19 mouse cellular contexts compared by ENCODE assay signal in the genomic region with DNA sequence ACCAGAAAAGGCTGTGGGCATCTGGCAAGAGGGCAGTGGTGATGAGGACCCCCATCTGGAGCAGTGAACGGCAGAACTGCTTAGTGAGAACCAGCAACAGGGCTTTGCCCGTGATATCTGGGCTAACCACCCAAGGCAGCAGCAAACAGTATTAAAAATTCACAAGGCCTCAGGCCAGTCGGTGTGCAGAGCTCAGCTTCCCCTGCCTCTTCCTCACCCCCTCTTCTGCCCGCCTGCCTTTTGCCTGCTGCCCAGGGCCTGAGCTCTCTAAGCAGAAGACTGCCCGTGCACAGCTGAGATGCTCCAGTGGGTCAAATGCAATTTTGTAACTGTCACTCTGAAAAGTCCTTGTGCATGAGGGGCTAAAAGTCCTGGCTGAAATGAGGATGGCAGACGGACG.
DNase-seq lines count a peak whose midpoint lies in the region; ATAC-seq and TF ChIP-seq lines count a peak whose summit lies in the region.
"Had no signal": no experiment of that assay in that cellular context is flagged by ENCODE, and none has a peak within 500 bp of the region (broad histone marks: within the 10 kb centered on the region; RNA-seq: fewer than 3 reads in every experiment).

No protein-coding gene starts in this region.

- H3K9ac ChIP-seq in heart, embryonic 12.5 days = no peak overlapping the region
- no peak overlapping the region for H3K9ac ChIP-seq in midbrain, embryonic 12.5 days (replicated peaks)
- H3K9ac ChIP-seq in midbrain, embryonic 11.5 days (ENCODE audit: low read length) = no peak overlapping the region
- peak overlapping the region; percentile 47 for H3K9ac ChIP-seq in liver, embryonic 14.5 days (replicated peaks)
- H3K9ac ChIP-seq in midbrain, embryonic 16.5 days (ENCODE audit: low read depth, low read length) = 0 out of 2 replicates have a peak overlapping the region, but pooled peaks have one; percentile 11
- H3K9ac ChIP-seq: forebrain, postnatal 0 days; intestine, embryonic 15.5 days had no signal

- no peak for TF ChIP-seq CTCF in liver, embryonic 14.5 days (IDR thresholded peaks at IDR 0.05; ENCODE audit: low read depth)

- DNase-seq in heart, postnatal 36 days = no peak
- DNase-seq in midbrain, embryonic 11.5 days (ENCODE audit: low spot score, missing footprints) = no peak
- no peak for DNase-seq in liver, embryonic 14.5 days (ENCODE audit: low read depth in 3 of 3, low spot score in 3 of 3)
- DNase-seq in cerebellum, postnatal 36 days = no peak
- DNase-seq in thymus, postnatal 0 days (ENCODE audit: low spot score) = no peak
- DNase-seq: adrenal gland, adult 8-10 months; cerebellum, adult 11 months; cerebellum, postnatal 25 days; forebrain, postnatal 0 days; heart, postnatal 10 days; lung, adult 2 months; lung, postnatal 36 days; right cerebral cortex, adult 18-20 months had no signal

- peaks cover 8% of the 10 kb centered on the region; the same call in 1 of the 2 replicates for H3K9me3 ChIP-seq in heart, embryonic 12.5 days (replicated peaks)
- 0 out of 2 replicates have a peak, but pooled peaks cover 2% of the 10 kb centered on the region for H3K9me3 ChIP-seq in midbrain, embryonic 12.5 days
- no peaks in the 10 kb centered on the region for H3K9me3 ChIP-seq in midbrain, embryonic 11.5 days (ENCODE audit: control insufficient read depth, low read length)
- no peaks in the 10 kb centered on the region for H3K9me3 ChIP-seq in liver, embryonic 14.5 days (ENCODE audit: control insufficient read depth, low read length)
- H3K9me3 ChIP-seq in midbrain, embryonic 16.5 days (replicated peaks; ENCODE audit: control insufficient read depth, low read length, poor library complexity, severe bottlenecking) = no peaks in the 10 kb centered on the region
- H3K9me3 ChIP-seq: embryonic facial prominence, embryonic 10.5 days; intestine, embryonic 15.5 days had no signal

- H3K36me3 ChIP-seq in heart, embryonic 12.5 days = no peaks in the 10 kb centered on the region
- peaks cover 5% of the 10 kb centered on the region; the same call in 1 of the 2 replicates for H3K36me3 ChIP-seq in midbrain, embryonic 12.5 days
- no peaks in the 10 kb centered on the region for H3K36me3 ChIP-seq in midbrain, embryonic 11.5 days (ENCODE audit: control insufficient read depth, insufficient read depth, low read length)
- no peaks in the 10 kb centered on the region for H3K36me3 ChIP-seq in liver, embryonic 14.5 days (replicated peaks; ENCODE audit: control insufficient read depth, insufficient read depth, low read depth)
- peaks cover 4% of the 10 kb centered on the region; the same call in 1 of the 2 replicates for H3K36me3 ChIP-seq in midbrain, embryonic 16.5 days (ENCODE audit: control insufficient read depth, insufficient read depth, low read length)
- H3K36me3 ChIP-seq: embryonic facial prominence, embryonic 10.5 days; intestine, embryonic 15.5 days had no signal

- no peak for ATAC-seq in heart, embryonic 12.5 days (ENCODE audit: insufficient number of reproducible peaks, low FRiP score)
- no peak for ATAC-seq in midbrain, embryonic 12.5 days (ENCODE audit: low FRiP score, low read depth)
- no peak for ATAC-seq in midbrain, embryonic 11.5 days (ENCODE audit: low FRiP score)
- peak; percentile 2; the same call in 1 of the 2 replicates for ATAC-seq in liver, embryonic 14.5 days (ENCODE audit: insufficient read depth)
- ATAC-seq in midbrain, embryonic 16.5 days = peak; percentile 40; the same call in 1 of the 2 replicates
- ATAC-seq: forebrain, postnatal 0 days had no signal

- peaks cover 25% of the 10 kb centered on the region for H3K4me1 ChIP-seq in heart, embryonic 12.5 days (replicated peaks)
- peaks cover 5% of the 10 kb centered on the region; the same call in 1 of the 2 replicates for H3K4me1 ChIP-seq in midbrain, embryonic 12.5 days
- H3K4me1 ChIP-seq in midbrain, embryonic 11.5 days (ENCODE audit: control insufficient read depth, insufficient read depth, low read length) = no peaks in the 10 kb centered on the region
- peaks cover 48 to 59% of the 10 kb centered on the region in 2 experiments for H3K4me1 ChIP-seq in liver, embryonic 14.5 days (replicated peaks; ENCODE audit: control insufficient read depth in 2 of 2, insufficient read depth in 2 of 2, low read length in 1 of 2)
- peaks cover 6% of the 10 kb centered on the region; the same call in 1 of the 2 replicates for H3K4me1 ChIP-seq in midbrain, embryonic 16.5 days (ENCODE audit: control insufficient read depth, insufficient read depth, low read length)
- H3K4me1 ChIP-seq: embryonic facial prominence, embryonic 10.5 days; intestine, embryonic 15.5 days had no signal

- no peak overlapping the region for H3K4me3 ChIP-seq in heart, embryonic 12.5 days
- H3K4me3 ChIP-seq in midbrain, embryonic 12.5 days = no peak overlapping the region
- no peak overlapping the region for H3K4me3 ChIP-seq in midbrain, embryonic 11.5 days (ENCODE audit: low read depth, low read length)
- peak overlapping the region; percentile 10 to 35; a peak in 3 of 4 replicates for H3K4me3 ChIP-seq in liver, embryonic 14.5 days (ENCODE audit: insufficient read depth in 1 of 2, low read depth in 2 of 2, low read length in 2 of 2)
- H3K4me3 ChIP-seq in midbrain, embryonic 16.5 days (ENCODE audit: low read depth, low read length) = no peak overlapping the region
- H3K4me3 ChIP-seq: embryonic facial prominence, embryonic 10.5 days; intestine, embryonic 15.5 days had no signal

- H3K27ac ChIP-seq in heart, embryonic 12.5 days (ENCODE audit: poor library complexity, severe bottlenecking) = no peak overlapping the region
- 0 out of 2 replicates have a peak overlapping the region, but pooled peaks have one; percentile 25 for H3K27ac ChIP-seq in midbrain, embryonic 12.5 days (replicated peaks)
- H3K27ac ChIP-seq in midbrain, embryonic 11.5 days (ENCODE audit: low read depth, low read length) = no peak overlapping the region
- peak overlapping the region; percentile 92 for H3K27ac ChIP-seq in liver, embryonic 14.5 days
- H3K27ac ChIP-seq in midbrain, embryonic 16.5 days (ENCODE audit: low read length) = peak overlapping the region; percentile 61
- H3K27ac ChIP-seq: embryonic facial prominence, embryonic 10.5 days; intestine, embryonic 15.5 days; kidney, postnatal 0 days had no signal

- WGBS in heart, embryonic 12.5 days = 47% methylated on average over 7 of the region's 7 CpGs
- 79% methylated on average over 7 of the region's 7 CpGs for WGBS in midbrain, embryonic 12.5 days
- 80% methylated on average over 7 of the region's 7 CpGs for WGBS in midbrain, embryonic 11.5 days
- WGBS in liver, embryonic 14.5 days (ENCODE audit: insufficient replicate concordance) = 39% methylated on average over 7 of the region's 7 CpGs
- 59% methylated on average over 7 of the region's 7 CpGs for WGBS in midbrain, embryonic 16.5 days

- no peak for TF ChIP-seq EP300 in liver, embryonic 14.5 days (IDR thresholded peaks at IDR 0.05; ENCODE audit: low read depth)

- H3K27me3 ChIP-seq in heart, embryonic 12.5 days (replicated peaks) = peaks cover 46% of the 10 kb centered on the region
- no peaks in the 10 kb centered on the region for H3K27me3 ChIP-seq in midbrain, embryonic 12.5 days
- no peaks in the 10 kb centered on the region for H3K27me3 ChIP-seq in midbrain, embryonic 11.5 days (ENCODE audit: control insufficient read depth, insufficient read depth, low read length)
- H3K27me3 ChIP-seq in liver, embryonic 14.5 days (ENCODE audit: control insufficient read depth, insufficient read depth, low read length) = no peaks in the 10 kb centered on the region
- H3K27me3 ChIP-seq in midbrain, embryonic 16.5 days (ENCODE audit: control insufficient read depth, insufficient read depth, low read depth, low read length) = no peaks in the 10 kb centered on the region
- H3K27me3 ChIP-seq: intestine, embryonic 15.5 days had no signal

- 0 out of 2 replicates have a peak overlapping the region, but pooled peaks have one; percentile 11 for H3K4me2 ChIP-seq in heart, embryonic 12.5 days
- no peak overlapping the region for H3K4me2 ChIP-seq in midbrain, embryonic 12.5 days (replicated peaks)
- H3K4me2 ChIP-seq in midbrain, embryonic 11.5 days = no peak overlapping the region
- H3K4me2 ChIP-seq in liver, embryonic 14.5 days (ENCODE audit: low read depth) = peak overlapping the region; percentile 71
- H3K4me2 ChIP-seq in midbrain, embryonic 16.5 days (ENCODE audit: low read length) = no peak overlapping the region
- H3K4me2 ChIP-seq: intestine, embryonic 15.5 days had no signal

- intact Hi-C loops in heart, postnatal 36 days (cut with DNase I) = no loop called here

Comparison
In these comparisons a context has a peak if more than half of its experiments do, and no peak if none do; other contexts are left out.
1. ATAC-seq: peak in liver, embryonic 14.5 days (single experiment) and midbrain, embryonic 16.5 days (single experiment); none in heart, embryonic 12.5 days (single experiment), midbrain, embryonic 12.5 days (single experiment) and midbrain, embryonic 11.5 days (single experiment).
2. H3K27ac ChIP-seq: peak in midbrain, embryonic 12.5 days (single experiment), liver, embryonic 14.5 days (single experiment) and midbrain, embryonic 16.5 days (single experiment); none in heart, embryonic 12.5 days (single experiment) and midbrain, embryonic 11.5 days (single experiment).
3. H3K9ac ChIP-seq: peak in liver, embryonic 14.5 days (single experiment) and midbrain, embryonic 16.5 days (single experiment); none in heart, embryonic 12.5 days (single experiment), midbrain, embryonic 12.5 days (single experiment) and midbrain, embryonic 11.5 days (single experiment).
4. H3K4me2 ChIP-seq: peak in heart, embryonic 12.5 days (single experiment) and liver, embryonic 14.5 days (single experiment); none in midbrain, embryonic 12.5 days (single experiment), midbrain, embryonic 11.5 days (single experiment) and midbrain, embryonic 16.5 days (single experiment).
5. H3K4me3 ChIP-seq: peak in liver, embryonic 14.5 days (2 of 2); none in heart, embryonic 12.5 days (single experiment), midbrain, embryonic 12.5 days (single experiment), midbrain, embryonic 11.5 days (single experiment) and midbrain, embryonic 16.5 days (single experiment).